Mouse (Mus musculus): ENCODE data around the gene Kif15. TPM values are rescaled to one million over a fixed set of nuclear protein-coding genes. Genes with fewer than 3 reads are reported as not detected.

Gene Kif15
- polyA plus RNA-seq, 1 experiment, result 1.3 TPM

DNA sequence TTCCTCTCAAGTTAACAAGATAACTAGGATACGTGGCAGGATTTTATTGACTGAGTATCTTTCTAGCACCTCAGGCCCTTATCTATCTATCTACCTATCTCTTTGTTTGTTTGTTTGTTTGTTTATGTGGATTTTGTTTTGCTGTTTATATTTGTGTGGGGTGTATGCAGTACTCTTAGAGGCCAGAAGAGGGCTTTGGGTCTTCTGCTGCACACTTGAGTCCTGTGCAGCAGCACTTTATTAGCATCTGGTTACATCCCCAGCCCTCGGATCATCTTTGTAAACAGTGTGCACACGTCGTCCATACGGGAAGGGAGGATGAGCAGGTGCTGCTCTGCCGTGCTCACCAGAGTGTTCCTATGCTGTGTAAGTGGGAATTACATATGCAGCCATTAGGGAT lies 55.2 kb downstream of the Kif15 start:
- Histone ChIP-seq H3K4me3 (replicated peaks) (no peak overlapping the region), H3K27me3 (replicated peaks) (no peaks in the 10 kb centered on the region), H3K4me1 (0 out of 2 replicates have a peak, but pooled peaks cover 6% of the 10 kb centered on the region), H3K9me3 (no peaks in the 10 kb centered on the region), H3K36me3 (replicated peaks; ENCODE audit: low read length) (peaks cover 95% of the 10 kb centered on the region)
- TF ChIP-seq GATA1 (IDR thresholded peaks at IDR 0.05; ENCODE audit: borderline replicate concordance, low read length) (no peak), FLI1 (IDR thresholded peaks at IDR 0.05; ENCODE audit: low read length) (no peak)

DNA sequence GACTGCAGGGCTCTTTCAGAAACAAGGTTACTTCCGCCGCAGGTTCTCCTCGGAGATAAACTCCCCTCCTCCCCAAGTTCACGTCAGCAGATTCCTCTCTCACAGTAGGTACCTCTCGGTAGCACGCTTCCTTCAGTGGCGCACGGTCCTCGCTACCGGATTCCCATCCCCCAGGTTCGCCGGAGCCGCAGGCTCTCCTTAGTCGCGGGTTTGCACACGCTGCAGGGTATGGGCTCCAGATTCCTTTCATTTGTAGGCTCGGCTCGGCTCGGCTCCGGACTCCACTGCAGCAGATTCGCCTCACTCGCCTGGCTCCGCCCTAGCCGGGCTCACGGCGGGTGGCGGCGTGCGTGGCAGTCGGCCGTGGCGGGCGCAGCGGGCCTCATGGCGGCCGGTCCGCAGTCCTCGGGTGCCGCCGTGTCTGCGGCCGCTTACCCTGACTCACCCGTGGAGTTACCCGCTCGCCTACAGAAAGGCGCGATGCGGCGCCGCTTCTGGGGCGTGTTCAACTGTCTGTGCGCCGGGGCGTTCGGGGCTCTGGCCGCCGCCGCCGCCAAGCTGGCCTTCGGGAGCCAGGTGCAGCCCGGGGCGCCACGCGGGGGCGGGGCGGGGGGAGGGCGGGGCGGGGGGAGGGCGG lies 70.3 kb downstream of the Kif15 start, which contains the start of gene Tmem42:
Gene Tmem42, plus strand, starts transcription at position 332 of the 637 bp plus-strand sequence.
- no peaks in the 10 kb centered on the region for H3K9me3 ChIP-seq
- peaks cover 34% of the 10 kb centered on the region for H3K4me1 ChIP-seq
- no peak for TF ChIP-seq GATA1 (IDR thresholded peaks at IDR 0.05; ENCODE audit: borderline replicate concordance, low read length)
- no peak for TF ChIP-seq FLI1 (IDR thresholded peaks at IDR 0.05; ENCODE audit: low read length)
- peaks cover 15% of the 10 kb centered on the region for H3K27me3 ChIP-seq (replicated peaks)
- H3K4me3 ChIP-seq (replicated peaks), result peak within 1 kb of the TSS; percentile 97
- peaks cover 23% of the 10 kb centered on the region for H3K36me3 ChIP-seq (replicated peaks; ENCODE audit: low read length)

DNA sequence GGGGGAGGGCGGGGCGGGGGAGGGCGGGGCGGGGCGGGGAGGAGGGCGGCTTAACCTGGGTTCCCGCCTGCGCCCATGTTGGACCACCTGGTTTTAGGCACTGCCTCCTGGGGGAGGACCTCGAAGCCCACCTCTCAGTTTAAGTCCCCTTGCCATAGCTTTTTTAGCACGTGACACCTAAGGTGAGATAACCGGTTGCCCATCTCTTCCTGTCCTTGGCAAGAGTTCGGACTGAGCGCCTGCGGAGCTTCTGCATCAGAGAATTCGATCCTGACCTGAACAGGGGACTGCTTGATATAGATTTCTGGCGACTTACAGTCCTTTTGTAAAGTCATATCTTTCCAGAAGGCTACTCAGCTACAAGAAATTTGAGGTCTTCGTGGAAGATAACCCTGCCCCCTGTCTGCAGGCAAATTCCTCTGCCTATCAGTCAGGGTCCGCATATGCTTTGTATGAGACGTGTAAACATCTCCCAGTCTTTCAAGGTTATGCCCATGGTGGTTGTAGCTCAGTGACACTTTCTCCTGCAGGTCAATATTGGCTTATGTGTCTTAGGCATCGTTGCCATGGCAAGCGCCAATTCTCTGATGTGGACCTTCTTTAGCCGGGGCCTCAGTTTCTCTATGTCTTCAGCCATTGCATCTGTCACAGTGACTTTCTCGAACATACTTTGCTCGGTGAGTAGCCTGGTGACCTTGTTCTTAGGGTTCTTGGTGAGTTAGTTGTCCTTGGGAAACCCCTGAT lies 71.0 kb downstream of the Kif15 start:
- peaks cover 16% of the 10 kb centered on the region for H3K36me3 ChIP-seq (replicated peaks; ENCODE audit: low read length)
- H3K9me3 ChIP-seq, result no peaks in the 10 kb centered on the region
- peak overlapping the region; percentile 97 for H3K4me3 ChIP-seq (replicated peaks)
- H3K27me3 ChIP-seq (replicated peaks), result peaks cover 19% of the 10 kb centered on the region
- H3K4me1 ChIP-seq, result peaks cover 31% of the 10 kb centered on the region
- TF ChIP-seq GATA1 (IDR thresholded peaks at IDR 0.05; ENCODE audit: borderline replicate concordance, low read length), result no peak
- no peak for TF ChIP-seq FLI1 (IDR thresholded peaks at IDR 0.05; ENCODE audit: low read length)

DNA sequence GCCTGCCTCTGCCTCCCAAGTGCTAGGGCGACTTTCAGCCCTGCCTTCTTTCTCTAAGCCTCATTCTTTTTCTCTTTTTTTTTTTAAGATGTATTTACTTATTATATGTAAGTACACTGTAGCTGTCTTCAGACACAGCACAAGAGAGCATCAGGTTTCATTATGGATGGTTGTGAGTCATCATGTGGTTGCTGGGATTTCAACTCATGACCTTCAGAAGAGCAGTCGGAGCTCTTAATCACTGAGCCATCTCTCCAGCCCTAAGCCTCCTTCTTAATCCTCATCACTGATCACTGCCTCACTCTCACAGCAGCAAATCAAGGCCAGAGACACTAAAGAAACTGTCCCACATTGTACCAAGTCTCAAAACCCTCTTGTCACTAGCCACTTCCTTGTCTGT lies 73.4 kb downstream of the Kif15 start:
- Histone ChIP-seq H3K4me3 (replicated peaks) (no peak overlapping the region), H3K27me3 (replicated peaks) (peaks cover 29% of the 10 kb centered on the region), H3K4me1 (peaks cover 30% of the 10 kb centered on the region), H3K9me3 (no peaks in the 10 kb centered on the region), H3K36me3 (replicated peaks; ENCODE audit: low read length) (no peaks in the 10 kb centered on the region)
- TF ChIP-seq GATA1 (IDR thresholded peaks at IDR 0.05; ENCODE audit: borderline replicate concordance, low read length), result no peak
- TF ChIP-seq FLI1 (IDR thresholded peaks at IDR 0.05; ENCODE audit: low read length), result no peak

DNA sequence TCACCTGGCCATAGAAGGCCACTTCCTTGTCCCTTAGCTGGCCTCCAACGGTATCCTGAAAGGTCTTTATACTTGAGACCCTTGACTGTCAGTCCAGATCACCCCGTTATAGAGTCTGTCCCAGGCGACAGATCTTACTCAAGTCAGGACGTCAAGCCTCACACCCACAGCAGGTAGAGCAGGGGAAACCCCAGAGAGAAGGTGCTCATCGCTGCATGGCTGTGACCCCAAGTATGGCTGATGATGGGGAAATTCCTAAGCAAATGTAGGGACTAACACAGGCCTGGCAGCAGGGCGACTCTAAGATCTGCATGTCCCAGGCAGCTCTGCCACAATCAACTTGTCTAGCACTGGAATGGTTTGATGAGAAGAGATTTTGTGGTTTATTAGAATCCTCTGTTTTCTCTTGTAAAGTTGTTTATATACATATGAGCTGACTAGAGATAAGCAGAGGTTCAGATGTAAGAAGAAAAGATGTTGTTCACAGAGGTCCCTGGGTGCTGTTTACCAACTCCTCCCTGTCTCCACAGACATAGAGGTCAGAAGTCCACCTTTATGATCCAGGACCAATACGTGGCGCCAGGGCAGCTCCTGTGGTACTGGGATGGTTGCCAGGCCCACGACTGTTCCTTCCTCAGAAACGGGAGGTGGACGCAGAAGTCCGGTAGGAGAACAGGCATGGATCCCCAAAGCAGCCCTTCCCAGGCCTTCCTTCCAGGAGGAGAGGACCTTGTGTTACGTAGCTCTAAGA lies 80.8 kb downstream of the Kif15 start:
- peaks cover 52% of the 10 kb centered on the region for H3K27me3 ChIP-seq (replicated peaks)
- TF ChIP-seq GATA1 (IDR thresholded peaks at IDR 0.05; ENCODE audit: borderline replicate concordance, low read length) (no peak), FLI1 (IDR thresholded peaks at IDR 0.05; ENCODE audit: low read length) (no peak)
- H3K4me3 ChIP-seq (replicated peaks), result no peak overlapping the region
- peaks cover 11% of the 10 kb centered on the region; the same call in 1 of the 2 replicates for H3K4me1 ChIP-seq
- peaks cover under 1% of the 10 kb centered on the region; the same call in 1 of the 2 replicates for H3K9me3 ChIP-seq
- no peaks in the 10 kb centered on the region for H3K36me3 ChIP-seq (replicated peaks; ENCODE audit: low read length)

DNA sequence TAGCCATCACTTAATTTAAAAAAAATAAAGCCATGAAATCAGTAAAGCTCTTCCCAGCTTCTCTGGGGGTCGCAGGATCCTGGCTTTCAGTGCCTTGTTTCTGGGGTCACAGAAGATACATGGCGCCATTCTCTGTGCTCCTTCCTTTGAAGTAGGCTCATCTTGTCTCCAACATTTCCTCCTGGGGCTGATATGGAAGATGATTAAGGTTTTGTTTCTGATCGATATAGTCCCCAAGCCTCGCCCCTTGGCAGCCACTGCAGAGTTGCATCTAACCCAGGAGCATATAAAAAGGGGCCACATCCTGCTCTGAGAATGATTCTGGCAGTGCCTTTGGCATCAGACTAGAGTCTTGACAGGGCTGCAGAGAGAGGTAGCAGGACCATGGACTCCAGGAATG lies 83.6 kb downstream of the Kif15 start, which contains the start of gene Tgm4:
Gene Tgm4, plus strand, starts transcription at position 301 of the 400 bp plus-strand sequence.
- TF ChIP-seq FLI1 (IDR thresholded peaks at IDR 0.05; ENCODE audit: low read length) (no peak), GATA1 (IDR thresholded peaks at IDR 0.05; ENCODE audit: borderline replicate concordance, low read length) (no peak)
- Histone ChIP-seq H3K9me3 (peaks cover 15% of the 10 kb centered on the region), H3K36me3 (replicated peaks; ENCODE audit: low read length) (no peaks in the 10 kb centered on the region), H3K27me3 (replicated peaks) (peaks cover 66% of the 10 kb centered on the region), H3K4me1 (peaks cover 11% of the 10 kb centered on the region; the same call in 1 of the 2 replicates), H3K4me3 (replicated peaks) (no peak within 1 kb of the TSS)

DNA sequence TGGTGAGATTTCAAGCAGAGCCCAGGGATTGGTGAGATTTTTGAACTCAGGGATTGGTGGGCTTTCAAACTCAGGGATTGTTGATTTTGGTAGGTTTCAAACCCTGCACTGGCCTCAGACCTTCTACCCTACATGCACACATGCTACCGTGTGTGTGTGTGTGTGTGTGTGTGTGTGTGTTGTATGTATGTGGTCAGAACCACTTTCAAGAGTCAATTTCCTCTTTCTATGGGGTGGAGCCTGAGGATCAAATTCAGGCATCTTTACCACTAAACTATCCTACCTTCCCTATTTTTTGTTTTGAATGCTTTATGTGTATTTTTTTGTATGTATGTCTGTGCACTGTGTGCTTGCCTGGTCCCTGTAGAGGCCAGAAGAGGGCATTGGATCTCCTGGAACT lies 96.8 kb downstream of the Kif15 start:
- Histone ChIP-seq H3K4me1 (peaks cover 6% of the 10 kb centered on the region), H3K9me3 (peaks cover 9% of the 10 kb centered on the region; the same call in 1 of the 2 replicates), H3K27me3 (replicated peaks) (peaks cover 52% of the 10 kb centered on the region), H3K36me3 (replicated peaks; ENCODE audit: low read length) (no peaks in the 10 kb centered on the region), H3K4me3 (replicated peaks) (no peak overlapping the region)
- no peak for TF ChIP-seq FLI1 (IDR thresholded peaks at IDR 0.05; ENCODE audit: low read length)
- TF ChIP-seq GATA1 (IDR thresholded peaks at IDR 0.05; ENCODE audit: borderline replicate concordance, low read length), result no peak

DNA sequence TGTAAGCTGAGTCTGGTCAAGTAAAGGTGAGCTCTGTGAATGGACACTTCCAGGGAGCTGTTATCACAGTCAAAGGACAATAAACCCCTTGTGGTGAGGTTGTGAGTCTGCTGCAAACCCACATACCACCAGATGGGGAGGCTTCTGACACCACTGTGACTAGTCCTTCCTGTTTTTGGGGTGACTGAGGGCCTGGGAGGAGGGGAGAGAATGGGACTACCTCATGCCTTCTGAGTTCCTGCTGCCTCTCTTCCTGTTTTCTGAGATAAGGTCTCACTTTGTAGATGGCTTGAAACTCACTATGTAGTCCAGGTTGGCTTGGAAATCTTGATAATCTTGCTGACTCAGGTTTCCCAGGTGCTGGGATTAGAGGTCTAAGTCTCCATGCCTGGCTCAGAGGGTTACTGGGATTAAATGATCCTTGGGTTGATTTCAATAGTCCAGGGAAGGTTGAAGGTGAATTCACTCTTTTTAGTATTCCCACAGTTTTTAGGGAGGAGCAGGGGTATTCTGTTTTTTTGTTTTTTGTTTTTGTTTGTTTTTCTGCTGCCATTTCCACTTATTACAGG lies 108.0 kb downstream of the Kif15 start:
- H3K36me3 ChIP-seq (replicated peaks; ENCODE audit: low read length), result no peaks in the 10 kb centered on the region
- H3K27me3 ChIP-seq (replicated peaks), result peaks cover 55% of the 10 kb centered on the region
- H3K4me1 ChIP-seq, result peaks cover 26% of the 10 kb centered on the region
- H3K9me3 ChIP-seq, result peaks cover 12% of the 10 kb centered on the region
- TF ChIP-seq FLI1 (IDR thresholded peaks at IDR 0.05; ENCODE audit: low read length) (no peak), GATA1 (IDR thresholded peaks at IDR 0.05; ENCODE audit: borderline replicate concordance, low read length) (no peak)
- peak overlapping the region; percentile 28 for H3K4me3 ChIP-seq (replicated peaks)

DNA sequence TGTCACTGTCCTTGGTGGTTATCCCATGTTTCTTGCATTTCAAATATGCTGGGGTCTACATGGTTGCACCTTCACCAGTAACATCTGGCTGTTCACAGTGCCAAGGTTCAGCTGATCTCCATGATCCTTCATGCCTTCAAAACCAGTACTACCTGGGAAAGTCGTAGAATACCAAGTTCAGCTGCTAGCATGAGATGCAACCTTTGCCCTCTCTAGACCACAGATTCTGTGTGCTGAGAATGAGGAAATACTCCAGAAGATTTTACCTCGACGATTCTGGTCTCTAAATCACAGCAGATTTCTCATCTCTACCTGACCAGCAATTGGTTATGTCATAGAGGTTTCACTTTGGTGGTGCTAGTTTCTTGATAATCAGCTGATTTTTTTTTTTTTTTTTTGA lies 109.3 kb downstream of the Kif15 start:
- Histone ChIP-seq H3K4me1 (peaks cover 26% of the 10 kb centered on the region), H3K36me3 (replicated peaks; ENCODE audit: low read length) (no peaks in the 10 kb centered on the region), H3K27me3 (replicated peaks) (peaks cover 59% of the 10 kb centered on the region), H3K4me3 (replicated peaks) (no peak overlapping the region), H3K9me3 (peaks cover 12% of the 10 kb centered on the region)
- no peak for TF ChIP-seq FLI1 (IDR thresholded peaks at IDR 0.05; ENCODE audit: low read length)
- TF ChIP-seq GATA1 (IDR thresholded peaks at IDR 0.05; ENCODE audit: borderline replicate concordance, low read length), result no peak

Other genes with a start within 250 kb of the Kif15 start
- not detected in 2 replicates for gene Topaz1, start 203.7 kb upstream of the Kif15 start, polyA plus RNA-seq (2012; ENCODE audit: insufficient read depth, low replicate concordance)
- gene Tcaim, start 145.5 kb upstream of the Kif15 start, polyA plus RNA-seq (2012; ENCODE audit: insufficient read depth, low replicate concordance), result 0.03 TPM in 1 of 2 replicates, not detected in the other
- gene Gm35549, start 107.0 kb upstream of the Kif15 start, polyA plus RNA-seq (2012; ENCODE audit: insufficient read depth, low replicate concordance), result not detected in 2 replicates
- gene Zfp445, start 85.0 kb upstream of the Kif15 start, polyA plus RNA-seq (2012; ENCODE audit: insufficient read depth, low replicate concordance), result 3.9 TPM in 1 of 2 replicates, not detected in the other
- not detected in 2 replicates for gene Zkscan7, start 65.4 kb upstream of the Kif15 start, polyA plus RNA-seq (2012; ENCODE audit: insufficient read depth, low replicate concordance)
- not detected in 2 replicates for gene Zfp105, start 28.0 kb upstream of the Kif15 start, polyA plus RNA-seq (2012; ENCODE audit: insufficient read depth, low replicate concordance)
- 2.4 TPM in 1 of 2 replicates, not detected in the other for gene 1110059G10Rik, start within 50 bp of the Kif15 start, polyA plus RNA-seq (2012; ENCODE audit: insufficient read depth, low replicate concordance)
- gene Tmem42, start 70.3 kb downstream of the Kif15 start, polyA plus RNA-seq (2012; ENCODE audit: insufficient read depth, low replicate concordance), result 3.9 TPM in 1 of 2 replicates, not detected in the other
- not detected in 2 replicates for gene Tgm4, start 83.7 kb downstream of the Kif15 start, polyA plus RNA-seq (2012; ENCODE audit: insufficient read depth, low replicate concordance)
- gene Zdhhc3, start 162.2 kb downstream of the Kif15 start, polyA plus RNA-seq (2012; ENCODE audit: insufficient read depth, low replicate concordance), result 26.6 and 36.9 TPM in 2 replicates
- gene Exosc7, start 162.2 kb downstream of the Kif15 start, polyA plus RNA-seq (2012; ENCODE audit: insufficient read depth, low replicate concordance), result 10.5 TPM in 1 of 2 replicates, not detected in the other
- gene Clec3b, start 199.9 kb downstream of the Kif15 start, polyA plus RNA-seq (2012; ENCODE audit: insufficient read depth, low replicate concordance), result 0.93 TPM in 1 of 2 replicates, not detected in the other

All from megakaryocyte, embryonic 14.5 days (primary cell).